Mouse (Mus musculus) liver (tissue): ENCODE results near the gene Oard1.

Experiments
- DNase-seq: peaks from one replicate; pipeline ENCODE4 v3.0.0-alpha.2; 2020; ENCODE audit warnings: mixed read lengths

The Oard1 gene

GRCm38 (mm10) chr17:48437421-48437911 lies 27.7 kb downstream of the Oard1 start:
- no peak for DNase-seq

DNA sequence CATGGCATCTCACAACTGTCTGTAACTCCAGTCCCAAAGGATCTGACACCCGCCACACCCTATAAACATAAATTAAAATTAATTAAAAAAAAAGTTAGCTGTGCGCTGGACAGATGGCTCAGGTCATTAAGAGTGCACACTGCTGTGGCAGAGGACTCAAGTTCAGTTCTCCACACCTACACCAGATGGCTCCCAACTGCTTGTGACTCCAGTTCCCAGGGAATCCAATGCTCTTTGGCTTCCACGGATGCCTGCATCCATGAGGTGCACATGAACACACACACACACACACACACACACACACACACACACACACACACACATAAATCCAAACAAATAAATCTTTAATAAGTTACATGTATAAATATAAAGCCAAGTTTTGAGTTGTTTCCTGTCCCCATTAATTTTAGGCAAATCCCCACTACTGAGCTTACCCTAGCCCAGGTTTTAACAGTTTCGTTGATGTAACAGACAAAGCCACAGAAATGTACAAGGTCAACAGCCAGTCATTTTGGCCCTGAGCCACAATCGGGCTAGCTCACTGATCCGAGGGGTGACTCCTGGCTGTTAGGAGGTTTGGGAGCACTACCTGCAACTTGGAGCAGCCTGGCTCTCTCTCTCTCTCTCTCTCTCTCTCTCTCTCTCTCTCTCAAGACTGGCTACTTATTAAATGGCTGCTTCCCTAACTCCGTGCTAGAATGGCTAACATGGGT lies 33.1 kb downstream of the Oard1 start:
- no peak for DNase-seq

GRCm38 (mm10) chr17:48443542-48444145 lies 33.8 kb downstream of the Oard1 start:
- DNase-seq, result no peak

GRCm38 (mm10) chr17:48447675-48448074 lies 37.9 kb downstream of the Oard1 start:
- peak; percentile 82 for DNase-seq

- DNase-seq, result peak; percentile 92
These were observed 41.0 kb downstream of the Oard1 start for GRCm38 (mm10) chr17:48450666-48451352.

DNA sequence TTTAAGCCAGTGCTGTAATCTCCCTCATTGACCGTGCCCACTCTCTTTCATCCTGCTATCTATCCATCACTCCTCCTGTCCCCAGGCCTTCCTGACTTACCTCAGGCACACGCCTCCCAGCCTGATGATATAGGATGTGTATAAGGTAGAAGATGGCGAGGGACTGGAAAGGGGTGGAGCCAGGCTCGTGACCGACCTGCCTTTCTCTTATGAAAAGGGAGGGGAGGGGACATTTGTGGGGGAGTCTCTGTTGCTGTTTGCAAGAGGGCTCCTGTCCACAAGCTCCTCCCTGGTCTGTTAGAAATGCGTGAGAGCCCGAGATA lies 41.5 kb downstream of the Oard1 start, which contains the start of gene Tspo2:
Gene Tspo2, minus strand, starts transcription at position 170 of the 323 bp plus-strand sequence.
- peak; percentile 90 for DNase-seq

GRCm38 (mm10) chr17:48451753-48452444 lies 42.1 kb downstream of the Oard1 start:
- peak; percentile 64 for DNase-seq

- peak; percentile 60 for DNase-seq
These were observed 43.7 kb downstream of the Oard1 start for GRCm38 (mm10) chr17:48453489-48453888.

- DNase-seq, result no peak
These were observed 44.4 kb downstream of the Oard1 start for GRCm38 (mm10) chr17:48454190-48454589.

DNA sequence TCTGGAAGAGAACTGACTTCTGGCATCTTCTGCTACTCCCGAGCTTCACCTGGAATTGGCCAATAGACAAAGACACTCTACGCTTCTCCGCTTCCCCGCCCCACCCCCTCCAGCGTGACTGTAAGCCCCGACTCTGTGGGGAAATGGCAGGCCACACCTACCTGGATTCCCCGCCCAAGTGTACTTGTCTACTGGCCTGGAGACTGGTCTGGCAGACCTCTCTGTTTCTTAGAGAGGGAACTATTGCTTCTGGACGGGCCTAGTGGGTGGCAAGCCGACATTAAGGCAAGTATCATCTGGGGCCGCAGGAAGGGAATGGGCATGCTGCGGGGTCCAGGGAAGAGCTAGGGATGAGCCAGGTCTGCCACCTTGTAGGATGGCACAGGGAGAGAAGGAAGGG lies 44.9 kb downstream of the Oard1 start, which contains the start of gene Unc5cl:
Gene Unc5cl, plus strand, starts transcription at position 214 of the 400 bp plus-strand sequence.
- peak; percentile 87 for DNase-seq

GRCm38 (mm10) chr17:48455955-48456354 lies 46.1 kb downstream of the Oard1 start:
- DNase-seq, result no peak

GRCm38 (mm10) chr17:48457971-48458653 lies 48.3 kb downstream of the Oard1 start:
- no peak for DNase-seq

DNA sequence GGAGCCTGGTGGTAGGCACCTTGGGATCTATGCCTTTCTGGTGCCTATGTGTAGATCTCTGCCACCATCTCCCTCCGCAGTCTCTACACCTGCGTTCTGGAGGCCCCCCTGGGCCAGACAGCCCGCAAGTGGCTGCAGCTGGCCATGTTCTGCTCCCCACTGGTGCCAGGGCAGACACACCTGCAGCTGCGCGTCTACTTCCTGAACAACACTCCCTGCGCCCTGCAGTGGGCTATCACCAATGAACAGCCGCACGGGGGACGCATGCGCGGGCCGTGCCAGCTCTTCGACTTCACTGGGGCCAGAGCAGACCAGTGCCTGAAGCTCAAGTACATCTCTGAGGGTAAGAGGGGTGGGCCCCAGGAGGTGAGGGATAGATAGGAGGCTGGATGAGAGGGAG lies 52.3 kb downstream of the Oard1 start:
- DNase-seq, result no peak

GRCm38 (mm10) chr17:48463391-48463790 lies 53.6 kb downstream of the Oard1 start:
- no peak for DNase-seq
